Mouse (Mus musculus) regulatory T cell (primary cell): ENCODE measurements around the gene Acy3.
"Not testable (repeated sequence)": the region's sequence is repeated elsewhere in the genome, so short reads cannot be mapped to it uniquely, and the experiment has no call there.

Experiments used
- in situ Hi-C: fragments of 300-600 bp; cut with MboI, MseI; formaldehyde crosslinking; loops from one replicate; pipeline ENCODE4 v1.15.1; 2025; ENCODE audit warnings: high pct_unique_total_duplicates

The Acy3 gene

DNA sequence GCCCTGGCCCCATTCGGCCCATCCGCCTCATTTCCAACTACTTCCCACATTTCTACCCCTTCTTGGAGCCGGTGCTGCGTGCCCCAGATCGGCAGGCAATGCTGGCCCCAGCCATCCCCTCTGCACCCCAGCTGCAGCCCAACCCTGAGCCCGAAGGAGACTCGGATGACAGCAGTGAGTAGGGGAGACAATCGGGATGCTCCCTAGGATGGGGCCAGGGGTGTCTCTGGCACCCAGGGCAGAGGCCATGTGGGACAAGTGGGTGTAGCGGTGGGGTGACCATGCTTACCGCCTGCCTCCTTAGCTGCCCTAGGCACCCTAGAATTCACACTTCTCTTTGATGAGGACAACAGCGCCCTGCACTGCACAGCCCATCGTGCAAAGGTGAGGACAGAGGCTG lies 17.3 kb downstream of the Acy3 start:
- in situ Hi-C loops = no loop called here

DNA sequence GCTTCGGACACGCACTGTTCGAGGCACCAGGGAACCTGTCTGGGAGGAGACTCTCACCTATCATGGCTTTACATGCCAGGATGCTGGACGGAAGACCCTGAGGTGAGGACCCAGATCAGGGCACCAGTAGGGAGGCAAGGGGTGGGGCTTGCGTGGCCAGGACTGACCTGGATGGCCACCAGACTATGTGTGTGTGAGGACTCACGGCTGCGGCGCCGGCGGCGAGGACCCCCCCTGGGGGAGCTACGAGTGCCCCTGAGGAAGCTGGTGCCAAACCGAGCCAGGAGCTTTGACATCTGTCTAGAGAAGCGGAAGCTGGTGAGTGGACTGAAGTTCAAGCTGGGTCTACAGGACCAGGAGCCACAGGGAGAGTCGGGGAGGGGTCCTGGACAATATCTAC lies 18.0 kb downstream of the Acy3 start:
- in situ Hi-C loops = no loop called here

DNA sequence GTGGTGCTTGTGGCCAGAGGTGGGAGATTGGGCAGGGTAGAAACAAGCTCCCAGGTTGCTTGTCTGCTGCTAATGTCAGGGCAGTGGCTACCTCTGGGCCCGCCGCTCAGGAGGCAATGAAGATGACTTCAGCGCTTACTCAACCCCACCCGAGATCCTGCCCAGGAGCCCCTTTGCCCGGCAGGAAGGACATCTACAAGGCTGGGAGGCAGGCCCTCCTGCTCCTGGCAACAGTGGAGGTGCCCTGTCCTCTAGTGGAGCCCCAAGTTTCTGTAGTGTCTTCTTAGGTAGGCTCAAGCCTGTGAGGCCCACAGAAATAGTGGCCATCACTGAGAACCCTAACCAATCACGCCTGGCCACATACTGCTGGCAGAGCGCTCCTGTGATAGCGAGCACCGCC lies 18.7 kb downstream of the Acy3 start:
- in situ Hi-C loops = no loop called here

DNA sequence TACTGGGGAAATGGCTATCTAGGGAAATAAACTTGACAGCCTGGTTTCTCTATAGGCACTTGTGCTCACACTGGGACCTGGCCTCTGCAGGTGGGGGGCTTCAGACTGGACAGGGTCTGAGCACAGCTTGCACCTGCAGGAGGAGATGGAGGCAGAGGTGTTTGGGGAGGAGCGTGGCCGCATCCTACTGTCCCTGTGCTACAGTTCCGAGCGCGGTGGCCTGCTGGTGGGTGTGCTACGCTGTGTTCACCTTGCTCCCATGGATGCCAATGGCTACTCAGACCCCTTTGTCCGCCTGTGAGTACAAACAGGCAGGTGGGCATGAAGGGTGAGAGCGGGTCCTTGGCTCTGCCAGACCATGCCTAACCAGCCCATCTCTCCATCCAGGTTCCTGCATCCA lies 19.6 kb downstream of the Acy3 start:
- in situ Hi-C loops = no loop called here

DNA sequence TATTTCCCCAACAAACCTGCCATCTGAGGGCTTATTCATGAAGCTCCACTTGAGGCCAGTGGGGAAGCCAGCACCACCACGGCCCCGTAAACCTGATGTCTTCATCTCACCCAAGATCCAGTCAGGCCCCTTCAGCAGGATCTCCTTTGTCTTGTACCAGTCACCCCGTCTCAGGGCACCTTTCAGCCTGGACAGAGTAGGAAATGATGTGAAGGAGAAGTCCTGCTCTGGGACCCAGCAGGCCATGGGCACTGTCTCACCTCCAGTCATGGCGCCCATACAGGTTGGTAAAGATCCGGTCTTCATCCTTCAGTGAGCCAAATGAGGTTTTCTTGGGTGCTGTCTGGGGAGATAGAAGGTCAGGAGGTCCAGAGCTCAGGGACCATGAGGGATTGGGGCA lies 24.7 kb downstream of the Acy3 start:
- in situ Hi-C loops = no loop called here

DNA sequence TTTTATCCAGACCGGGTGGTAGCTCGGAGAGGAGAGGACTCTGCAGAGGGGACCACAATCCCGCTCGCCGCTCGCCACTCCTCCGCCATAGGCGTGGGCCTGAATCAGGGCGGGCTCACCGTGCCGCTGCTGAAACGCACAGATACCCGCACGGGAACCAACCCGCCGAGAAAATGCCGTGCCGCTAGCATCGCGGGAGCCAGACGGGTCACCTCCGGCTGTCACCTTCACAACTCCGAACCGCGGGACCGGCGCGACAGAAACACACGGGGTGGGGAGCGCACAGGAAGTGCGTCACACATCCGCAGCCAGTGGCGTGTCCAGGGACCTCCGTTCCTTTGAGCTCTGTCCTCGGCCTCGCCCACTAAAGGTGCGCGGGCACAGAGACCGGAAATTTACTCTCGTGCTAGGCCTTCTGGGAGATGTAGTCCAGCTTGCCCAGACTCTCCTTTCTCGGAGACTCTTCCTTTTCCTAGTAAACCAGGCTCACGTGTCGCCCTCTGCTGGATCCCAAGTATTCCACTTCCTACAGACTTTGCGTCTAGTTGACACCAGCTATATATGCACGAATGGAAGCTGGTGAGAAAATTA lies 26.2 kb downstream of the Acy3 start, which contains the start of gene Ndufv1:
Gene Ndufv1 (minus strand): TSS at position 375 of the 591 bp plus-strand sequence.
- in situ Hi-C loops = no loop called here

DNA sequence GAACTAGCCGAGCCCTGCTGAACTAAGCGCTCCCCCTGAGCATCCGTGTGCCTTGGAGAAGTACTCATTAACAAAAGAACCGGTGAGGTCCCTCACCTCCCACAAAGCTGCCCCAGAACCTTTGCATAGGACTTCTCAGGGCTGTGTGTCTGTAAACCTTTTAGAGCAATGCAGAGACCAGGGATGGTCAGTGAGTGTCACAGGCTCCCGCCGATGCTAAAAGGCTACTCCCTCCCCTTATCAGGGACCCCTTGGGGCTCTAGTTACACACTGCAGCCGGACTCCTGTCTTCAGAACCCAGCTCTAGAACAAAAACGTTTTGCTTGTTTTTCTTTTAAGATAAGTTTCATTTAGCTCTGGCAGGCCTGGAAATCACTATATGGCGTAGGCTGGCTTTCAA lies 26.7 kb downstream of the Acy3 start:
- in situ Hi-C loops = no loop called here

DNA sequence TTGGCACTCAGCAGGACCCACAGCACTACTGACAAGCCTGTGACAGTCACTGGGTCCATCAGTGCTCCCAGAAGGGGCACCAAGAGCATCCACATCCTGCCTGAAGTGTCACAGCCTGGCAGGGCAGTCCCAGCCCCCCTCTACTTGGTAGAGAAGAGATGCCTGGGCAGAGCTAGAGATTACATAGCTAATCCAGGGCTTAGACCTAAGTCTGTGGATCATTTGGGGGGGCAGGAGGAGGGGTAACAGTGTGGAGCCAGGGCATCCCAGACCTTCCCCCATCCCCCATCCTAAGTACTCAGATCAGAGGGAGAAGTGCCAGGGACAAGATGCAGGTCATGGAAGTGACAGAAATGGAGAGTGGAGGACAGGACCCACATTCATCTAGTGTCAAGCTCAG lies 28.4 kb downstream of the Acy3 start:
- in situ Hi-C loops = no loop called here

DNA sequence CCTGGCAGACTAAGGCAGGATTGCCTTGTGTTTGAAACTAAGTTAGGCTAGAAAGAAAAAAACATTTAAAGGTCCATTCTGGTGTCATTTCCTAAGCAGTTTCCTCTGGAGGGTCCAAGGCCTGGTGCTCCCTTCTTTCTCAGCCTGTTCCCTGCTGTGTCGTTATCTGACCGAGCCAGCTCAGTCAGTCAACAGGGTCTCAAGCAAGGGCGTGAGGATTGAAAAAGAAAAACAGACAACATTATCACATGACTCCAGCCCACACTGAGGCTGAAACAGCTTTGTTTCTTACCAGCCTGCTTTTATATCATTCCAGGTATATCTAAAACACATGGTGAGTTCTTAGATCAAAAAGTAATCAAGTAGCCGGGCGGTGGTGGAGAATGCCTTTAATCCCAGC lies 29.3 kb downstream of the Acy3 start:
- in situ Hi-C loops = no loop called here

DNA sequence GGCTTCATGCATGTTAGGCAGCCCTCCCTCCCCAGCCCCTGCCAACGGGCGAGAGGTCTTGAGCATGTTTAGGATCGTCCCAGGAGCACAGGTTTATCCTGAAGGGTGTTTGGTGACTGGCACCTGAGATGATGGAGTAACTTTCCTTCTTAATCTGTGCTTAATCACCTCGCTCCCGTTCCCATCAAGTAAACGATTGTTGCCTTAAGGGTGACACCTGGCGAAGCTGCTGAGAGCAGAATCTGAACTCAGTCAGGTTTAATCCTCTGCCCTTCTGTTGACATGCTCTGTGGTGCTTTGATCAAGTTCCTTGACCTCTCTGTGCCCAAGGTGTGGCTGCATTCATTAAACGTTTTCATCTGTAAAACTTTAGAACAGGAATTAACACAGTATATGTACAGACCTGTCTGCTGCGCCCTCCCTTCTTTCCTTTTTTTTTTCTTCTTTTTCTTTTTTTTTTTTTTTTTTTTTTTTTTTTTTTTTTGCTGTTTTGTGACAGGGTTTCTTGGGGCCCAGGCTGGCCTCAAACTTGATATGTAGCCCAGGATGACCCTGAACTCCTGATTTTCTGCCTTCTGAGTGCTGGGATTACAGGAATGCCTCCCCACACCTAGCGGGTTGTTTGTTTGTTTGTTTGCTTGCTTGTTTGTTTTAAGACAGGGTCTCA lies 31.7 kb downstream of the Acy3 start:
- in situ Hi-C loops = no loop called here

DNA sequence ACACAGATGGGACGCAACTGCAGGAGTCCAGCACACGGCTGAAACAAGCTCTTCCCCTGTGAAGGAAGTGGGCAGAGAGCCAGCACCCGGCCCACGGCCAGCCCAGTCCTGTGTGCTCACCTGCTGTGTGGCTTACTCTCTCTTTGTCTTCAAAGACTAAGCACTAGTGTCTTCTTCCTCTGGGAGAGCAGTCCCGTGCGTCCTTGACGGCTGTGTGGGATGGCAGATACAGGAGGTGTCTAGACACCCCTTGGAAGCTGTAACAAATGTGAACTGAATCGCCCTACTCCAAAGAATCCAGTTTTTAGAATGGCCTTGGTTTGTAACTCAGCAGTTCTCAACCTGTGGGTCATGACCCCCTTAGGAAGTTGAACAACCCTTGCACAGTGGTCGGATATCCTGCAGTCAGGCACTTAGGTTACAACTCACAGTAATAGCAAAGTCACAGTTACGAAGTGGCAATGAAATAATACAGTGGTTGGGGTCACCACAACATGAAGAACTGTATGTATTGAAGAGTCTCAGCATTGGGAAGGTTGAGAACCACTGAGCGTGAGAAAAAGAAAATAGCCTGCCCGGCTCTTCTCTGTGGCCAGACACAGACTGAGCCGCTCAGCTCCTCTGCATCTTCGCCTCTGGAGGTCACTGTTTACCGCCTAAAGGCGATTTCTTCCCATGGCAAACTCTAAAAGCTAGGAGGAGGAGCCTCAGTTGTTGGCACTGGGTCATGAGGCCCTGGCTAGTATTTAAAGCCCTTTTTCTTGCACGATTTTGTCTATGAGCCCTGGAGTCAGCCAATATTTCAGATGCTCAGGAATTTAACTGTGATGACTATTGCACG lies 32.6 kb downstream of the Acy3 start:
- in situ Hi-C loops = no loop called here

DNA sequence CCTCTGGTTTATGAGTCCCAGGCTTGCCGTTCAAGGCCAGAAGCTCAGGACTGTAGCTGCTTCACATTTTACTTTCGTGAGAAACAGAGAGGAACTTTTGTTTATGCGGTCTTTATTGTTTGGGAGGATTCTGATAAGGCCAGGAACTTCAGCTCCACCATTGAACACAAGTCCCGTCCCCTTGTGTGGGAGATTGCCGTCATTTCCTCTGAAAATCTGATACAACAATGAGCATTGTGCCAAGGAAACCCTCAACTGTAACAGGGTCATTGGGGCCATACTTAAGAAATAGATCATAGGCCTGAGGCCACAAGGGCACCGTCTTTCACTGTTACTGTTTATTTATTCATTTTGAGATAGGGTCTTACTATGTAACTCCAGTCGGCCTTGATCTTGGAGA lies 36.8 kb downstream of the Acy3 start:
- in situ Hi-C loops = no loop called here

DNA sequence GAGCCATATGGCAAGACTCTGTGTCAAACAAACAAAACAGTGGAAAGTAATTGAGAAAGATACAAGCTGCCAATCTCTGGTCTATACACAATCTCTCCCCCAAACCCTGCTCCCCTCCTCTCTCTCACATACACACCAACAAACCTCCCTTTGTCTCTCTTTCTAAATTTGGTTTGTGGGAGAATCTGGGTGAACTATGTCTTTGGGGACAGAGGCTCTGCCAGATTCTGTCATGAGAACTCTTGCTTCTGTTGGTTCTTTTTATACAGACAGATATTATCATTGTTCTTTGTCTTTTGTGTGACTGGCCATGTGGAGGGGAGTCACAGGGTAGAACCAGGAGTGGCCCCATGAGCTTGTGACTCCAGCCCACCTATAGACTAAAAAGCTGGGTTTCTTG lies 41.2 kb downstream of the Acy3 start:
- in situ Hi-C loops = no loop called here

DNA sequence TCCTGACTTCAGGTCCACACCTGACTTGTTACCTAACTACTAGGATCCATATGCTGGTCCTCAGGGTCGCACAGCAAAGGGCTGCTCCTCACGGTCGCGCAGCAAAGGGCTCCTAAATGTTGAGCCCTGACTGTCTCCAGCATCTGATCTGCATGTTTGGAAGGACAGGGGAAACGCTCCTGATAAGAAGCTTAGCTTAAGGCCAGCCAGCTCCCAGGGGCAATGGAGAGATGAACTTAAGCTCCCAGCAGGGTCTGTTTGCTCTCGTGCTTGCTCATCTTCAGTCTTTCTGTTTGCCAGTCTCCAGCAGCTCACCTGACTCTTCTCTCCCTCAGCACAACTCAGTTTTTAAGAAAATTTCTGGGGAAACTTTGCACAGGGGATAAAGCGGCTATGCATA lies 46.3 kb downstream of the Acy3 start:
- in situ Hi-C loops = no loop called here

DNA sequence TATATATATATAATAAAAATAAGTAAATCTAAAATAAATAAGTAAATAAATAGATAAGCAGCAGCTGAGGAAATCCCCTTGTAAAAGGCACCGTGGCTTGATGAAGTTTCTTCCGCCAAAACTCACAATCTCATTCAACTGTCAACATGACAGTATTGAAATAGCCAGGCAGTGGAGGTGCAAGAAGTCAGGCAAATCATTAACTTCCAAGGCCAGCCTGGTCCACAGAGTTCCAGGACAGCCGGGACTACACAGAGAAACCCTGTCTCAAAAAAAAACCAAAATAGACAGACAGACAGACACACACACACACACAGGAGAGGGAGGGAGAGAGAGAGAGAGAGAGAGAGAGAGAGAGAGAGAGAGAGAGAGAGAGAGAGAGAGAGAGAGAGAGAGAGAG lies 46.9 kb downstream of the Acy3 start:
- in situ Hi-C loops = no loop called here

DNA sequence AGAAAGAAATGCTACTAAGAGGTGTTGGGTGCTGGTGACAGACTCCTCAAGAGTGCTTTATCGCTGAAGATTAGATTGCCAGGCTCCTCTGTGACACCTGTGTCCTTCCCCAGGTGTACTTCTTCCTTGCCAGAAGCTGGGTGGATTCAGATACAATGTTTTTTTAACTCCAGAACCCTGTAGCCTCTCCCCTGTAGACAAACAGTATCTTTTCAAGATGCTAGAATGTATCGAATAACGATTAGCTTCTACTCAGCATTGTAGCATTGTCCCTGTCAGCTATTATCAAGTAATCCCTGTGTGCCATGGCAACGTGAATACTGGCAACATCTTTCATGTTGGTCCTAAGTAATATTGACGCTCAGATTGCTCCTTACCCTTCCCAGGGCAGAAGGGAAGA lies 47.4 kb downstream of the Acy3 start:
- in situ Hi-C loops = no loop called here

DNA sequence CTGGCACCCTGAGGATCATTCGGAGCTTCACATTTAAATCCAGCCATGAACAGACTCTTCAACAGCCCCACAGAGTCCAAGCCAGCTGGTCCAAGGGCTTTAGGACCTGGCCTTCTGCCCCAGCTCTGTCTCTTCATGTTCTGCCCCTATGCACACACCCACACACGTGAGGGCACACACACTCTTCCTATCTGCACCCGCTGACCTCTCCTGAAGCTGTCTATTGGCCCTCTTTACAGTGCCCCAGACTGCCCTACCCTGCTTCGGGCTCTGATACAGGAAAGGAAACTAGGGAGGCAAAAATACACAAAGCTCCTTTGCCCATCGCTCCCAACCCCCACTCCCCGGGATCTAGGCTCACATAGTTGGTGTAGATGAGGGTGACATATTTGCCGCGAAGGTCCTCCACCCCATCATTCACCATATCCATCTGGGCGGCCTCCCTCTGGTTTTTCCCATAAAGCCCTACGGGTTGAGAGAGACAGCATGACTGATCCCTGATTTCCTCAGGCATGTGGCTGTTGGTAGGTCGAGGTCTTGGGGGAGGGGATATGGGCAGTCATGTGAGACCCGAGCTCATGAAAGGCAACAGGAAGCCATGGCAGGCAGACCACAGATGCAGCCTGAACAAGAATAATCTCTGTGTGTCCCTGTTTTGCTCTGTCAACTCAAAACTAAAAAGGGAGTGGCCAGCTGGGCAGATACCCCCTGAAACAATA lies 50.1 kb downstream of the Acy3 start:
- in situ Hi-C loops = no loop called here

DNA sequence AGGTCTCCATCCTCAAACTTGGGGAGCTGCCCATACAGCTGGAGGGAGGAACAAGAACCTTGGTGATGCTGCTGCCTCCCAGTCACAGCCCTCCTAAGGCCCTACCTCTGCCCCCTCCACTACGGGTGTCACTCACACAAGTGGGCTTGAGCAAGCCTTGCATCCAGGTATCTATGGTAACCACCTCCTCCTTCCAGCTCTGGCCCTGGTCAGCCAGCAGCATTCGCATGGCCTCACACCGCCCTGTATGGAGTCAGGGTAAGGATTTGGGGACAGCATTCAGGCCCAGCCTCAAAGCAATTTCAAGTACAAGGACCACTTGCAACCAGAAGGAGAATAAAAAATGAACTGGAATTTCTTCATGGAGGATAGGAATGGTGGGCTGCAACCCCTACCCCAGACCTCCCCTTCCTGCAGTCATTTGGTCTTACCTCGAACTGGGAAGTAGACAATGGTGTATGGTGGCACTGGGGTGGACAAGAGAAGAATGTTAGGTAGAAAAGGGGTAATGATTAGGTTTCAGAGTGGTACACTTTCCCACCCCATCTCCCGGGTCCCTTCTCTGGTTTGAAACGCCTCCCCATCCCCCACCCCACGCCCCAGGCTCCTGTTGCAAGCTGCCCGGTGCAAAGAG lies 50.9 kb downstream of the Acy3 start:
- in situ Hi-C loops = not testable (repeated sequence)

DNA sequence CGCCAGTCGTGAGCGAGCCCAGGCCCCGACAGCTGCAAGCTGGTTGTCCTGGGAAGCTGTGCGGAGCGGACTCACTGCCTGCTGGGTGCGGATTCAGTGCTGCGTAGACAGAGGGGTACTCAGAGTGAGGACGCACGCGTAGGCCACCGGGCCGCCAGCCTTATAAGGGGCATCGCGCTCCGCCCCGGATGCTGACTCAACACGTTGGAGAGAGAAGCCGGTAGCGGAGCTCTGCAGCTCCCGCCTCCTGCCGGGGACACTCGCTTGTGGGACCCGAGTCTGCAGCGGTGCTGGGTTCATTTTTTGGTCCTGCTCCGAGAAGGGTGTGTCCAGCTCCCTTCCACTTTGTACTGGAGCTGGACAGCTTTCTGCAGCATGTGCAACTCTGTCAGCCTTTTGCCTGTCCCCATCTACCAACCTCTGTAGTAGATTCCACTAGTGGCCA lies 51.4 kb downstream of the Acy3 start, which contains the start of gene Gstp1:
Gene Gstp1 (minus strand): TSS at position 198 of the 445 bp plus-strand sequence.
- in situ Hi-C loops = no loop called here
